Mouse (Mus musculus) kidney, adult 2 months (tissue): ENCODE data around the gene Sned1.

ENCODE experiments used
- CTCF ChIP-seq: fragments of 200-500 bp; conservative IDR thresholded peaks from 2 replicates; pipeline ENCODE4 v1.5.1; 2011; ENCODE audit warnings: low read depth, mild to moderate bottlenecking, control low read depth, low read length, moderate library complexity, mixed read lengths; ENCODE audit not compliant: insufficient read depth, insufficient read length
- POLR2A ChIP-seq: fragments of 200-500 bp; IDR thresholded peaks from one replicate; pipeline ENCODE4 v1.6.1; 2011; ENCODE audit warnings: low read depth, low read length, control low read depth

DNA sequence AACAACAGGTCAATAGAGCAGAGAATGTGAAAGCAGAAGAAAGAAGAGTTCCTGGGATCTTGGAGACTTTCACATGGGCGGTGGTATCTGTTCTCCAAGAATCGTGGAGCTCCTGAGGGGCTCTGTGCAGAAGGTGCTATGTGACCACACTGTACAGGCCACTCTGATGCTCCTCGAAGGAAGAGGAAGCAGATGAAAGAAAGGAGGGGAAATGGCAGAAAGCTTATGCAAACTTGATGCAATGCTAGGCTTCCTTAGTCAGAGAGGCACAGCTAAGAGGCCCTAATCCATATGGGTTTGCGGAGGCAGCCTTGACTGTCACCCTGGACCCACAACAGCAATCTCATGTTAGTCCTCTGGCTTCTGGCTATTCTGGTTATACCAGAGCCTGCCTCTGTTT is 55.3 kb downstream of the Sned1 start:
- TF ChIP-seq CTCF (no peak), POLR2A (no peak)
